20 mouse cellular contexts compared by ENCODE assay signal in genomic region chr8:29460119-29460518, GRCm38 (mm10).
DNase-seq lines count a peak whose midpoint lies in the region; ATAC-seq and TF ChIP-seq lines count a peak whose summit lies in the region.
"Had no signal": no experiment of that assay in that cellular context is flagged by ENCODE, and none has a peak within 500 bp of the region (broad histone marks: within the 10 kb centered on the region; RNA-seq: fewer than 3 reads in every experiment).

No protein-coding gene starts in this region.

- H3K27me3 ChIP-seq in forebrain, postnatal 0 days (ENCODE audit: insufficient read depth, low read length): no peaks in the 10 kb centered on the region
- no peaks in the 10 kb centered on the region for H3K27me3 ChIP-seq in forebrain, embryonic 15.5 days
- no peaks in the 10 kb centered on the region for H3K27me3 ChIP-seq in hindbrain, embryonic 12.5 days
- H3K27me3 ChIP-seq: CH12.LX; embryonic facial prominence, embryonic 13.5 days; forebrain, embryonic 12.5 days; hindbrain, embryonic 13.5 days had no signal

- 17% methylated on average over 1 of the region's 1 CpGs for WGBS in forebrain, postnatal 0 days
- WGBS in forebrain, embryonic 15.5 days: 40% methylated on average over 1 of the region's 1 CpGs
- 56% methylated on average over 1 of the region's 1 CpGs for WGBS in hindbrain, embryonic 12.5 days

- no peak overlapping the region for H3K27ac ChIP-seq in forebrain, postnatal 0 days (ENCODE audit: low read depth, low read length)
- no peak overlapping the region for H3K27ac ChIP-seq in forebrain, embryonic 15.5 days (replicated peaks)
- H3K27ac ChIP-seq in hindbrain, embryonic 12.5 days: no peak overlapping the region
- H3K27ac ChIP-seq: embryonic facial prominence, embryonic 13.5 days; forebrain, embryonic 12.5 days; heart, embryonic 10.5 days; hindbrain, embryonic 13.5 days; hindbrain, postnatal 0 days had no signal

- no peak for TF ChIP-seq CTCF in forebrain, postnatal 0 days (IDR thresholded peaks at IDR 0.05; ENCODE audit: low read depth)

- peak; percentile 5 for DNase-seq in forebrain, postnatal 0 days
- peak; percentile 5 for DNase-seq in adrenal gland, adult 8-10 months
- peak; percentile 16 for DNase-seq in adrenal gland, postnatal 25 days
- no peak for DNase-seq in urinary bladder, postnatal 14 days (ENCODE audit: low spot score)
- DNase-seq: cerebellum, adult 18-20 months; cerebellum, adult 9-11 months; cerebellum, postnatal 36 days; gastrocnemius, postnatal 10 days; heart, adult 18-20 months; heart, postnatal 10 days; heart, postnatal 4 days; kidney, adult 11 months had no signal

- no peak overlapping the region for H3K4me2 ChIP-seq in forebrain, postnatal 0 days (ENCODE audit: low read depth)
- no peak overlapping the region for H3K4me2 ChIP-seq in forebrain, embryonic 15.5 days (replicated peaks)
- no peak overlapping the region for H3K4me2 ChIP-seq in hindbrain, embryonic 12.5 days (replicated peaks)
- H3K4me2 ChIP-seq: embryonic facial prominence, embryonic 13.5 days; forebrain, embryonic 12.5 days; hindbrain, embryonic 13.5 days had no signal

- H3K9ac ChIP-seq in forebrain, postnatal 0 days: no peak overlapping the region
- H3K9ac ChIP-seq in forebrain, embryonic 15.5 days (replicated peaks): no peak overlapping the region
- no peak overlapping the region for H3K9ac ChIP-seq in hindbrain, embryonic 12.5 days
- H3K9ac ChIP-seq: embryonic facial prominence, embryonic 13.5 days; forebrain, embryonic 12.5 days; hindbrain, embryonic 13.5 days had no signal

- no peaks in the 10 kb centered on the region for H3K36me3 ChIP-seq in forebrain, postnatal 0 days (ENCODE audit: insufficient read depth)
- no peaks in the 10 kb centered on the region for H3K36me3 ChIP-seq in forebrain, embryonic 15.5 days
- no peaks in the 10 kb centered on the region for H3K36me3 ChIP-seq in hindbrain, embryonic 12.5 days
- H3K36me3 ChIP-seq: embryonic facial prominence, embryonic 13.5 days; forebrain, embryonic 12.5 days; heart, embryonic 10.5 days; hindbrain, embryonic 13.5 days had no signal

- no peaks in the 10 kb centered on the region for H3K4me1 ChIP-seq in forebrain, postnatal 0 days (ENCODE audit: insufficient read depth)
- H3K4me1 ChIP-seq in forebrain, embryonic 15.5 days: no peaks in the 10 kb centered on the region
- no peaks in the 10 kb centered on the region for H3K4me1 ChIP-seq in hindbrain, embryonic 12.5 days
- H3K4me1 ChIP-seq: embryonic facial prominence, embryonic 13.5 days; forebrain, embryonic 12.5 days; heart, embryonic 10.5 days; hindbrain, embryonic 13.5 days had no signal

- H3K9me3 ChIP-seq in forebrain, postnatal 0 days (ENCODE audit: low read length): no peaks in the 10 kb centered on the region
- no peaks in the 10 kb centered on the region for H3K9me3 ChIP-seq in forebrain, embryonic 15.5 days
- H3K9me3 ChIP-seq in hindbrain, embryonic 12.5 days (replicated peaks): no peaks in the 10 kb centered on the region
- H3K9me3 ChIP-seq: embryonic facial prominence, embryonic 13.5 days; forebrain, embryonic 12.5 days; heart, embryonic 10.5 days; hindbrain, embryonic 13.5 days had no signal

- H3K4me3 ChIP-seq in forebrain, postnatal 0 days (ENCODE audit: low read depth, low read length): no peak overlapping the region
- H3K4me3 ChIP-seq in forebrain, embryonic 15.5 days: no peak overlapping the region
- no peak overlapping the region for H3K4me3 ChIP-seq in hindbrain, embryonic 12.5 days
- H3K4me3 ChIP-seq: embryonic facial prominence, embryonic 13.5 days; forebrain, embryonic 12.5 days; heart, embryonic 10.5 days; hindbrain, embryonic 13.5 days had no signal

- ATAC-seq in forebrain, postnatal 0 days: peak; percentile 48; the same call in 1 of the 2 replicates
- no peak for ATAC-seq in forebrain, embryonic 15.5 days (replicated peaks)
- ATAC-seq in hindbrain, embryonic 12.5 days (ENCODE audit: low FRiP score): no peak
- ATAC-seq: hindbrain, postnatal 0 days had no signal
